Mouse (Mus musculus): ENCODE measurements at regions not wholly inside any gene's neighbourhood (a gene's known extent, or its start where the extent isn't known, plus 50 kb on each side); places are given as distances from the start of the nearest gene placed in this dataset.

DNA sequence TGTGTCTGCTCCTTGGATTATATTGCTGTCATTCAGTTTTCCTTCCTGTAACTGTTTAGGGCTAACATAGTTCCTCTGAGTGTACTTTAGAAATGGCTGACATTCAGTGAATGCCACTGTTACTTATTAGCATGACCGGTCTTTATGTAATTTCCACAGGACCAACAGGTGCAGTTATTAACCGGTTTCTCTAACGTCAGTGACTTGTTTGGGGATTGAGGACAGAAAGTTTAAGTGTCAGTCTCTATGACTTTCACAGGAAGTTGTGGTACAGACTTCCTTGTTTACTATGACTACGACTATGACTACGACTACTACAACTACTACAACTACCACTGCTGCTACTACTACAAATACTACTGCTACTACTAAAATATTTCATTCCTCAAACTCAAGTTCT is 170.4 kb upstream of the Ptger4 start:
- Histone ChIP-seq H3K4me2 (ENCODE audit: insufficient read depth, low read depth, poor library complexity, severe bottlenecking) (no peak overlapping the region), H3K27ac (ENCODE audit: insufficient read depth, low read depth) (no peak overlapping the region), H3K9ac (ENCODE audit: insufficient read depth, low read depth) (no peak overlapping the region), H3K36me3 (replicated peaks in 1 of 2; ENCODE audit: control insufficient read depth in 1 of 2, insufficient read depth in 1 of 2, low read length in 1 of 2) (no peaks in the 10 kb centered on the region), H3K79me2 (replicated peaks; ENCODE audit: control insufficient read depth, extremely low read depth, insufficient read depth, poor library complexity, severe bottlenecking) (no peaks in the 10 kb centered on the region), H3K9me3 (replicated peaks; ENCODE audit: low read length) (no peaks in the 10 kb centered on the region), H3K27me3 (replicated peaks) (no peaks in the 10 kb centered on the region), H3K4me1 (ENCODE audit: control insufficient read depth in 1 of 2, insufficient read depth in 2 of 2) (peaks cover 2 to 26% of the 10 kb centered on the region in 2 experiments; a peak in 3 of 4 replicates), H3K4me3 (replicated peaks in 1 of 3; ENCODE audit: low read depth in 2 of 3, low read length in 2 of 3, poor library complexity in 1 of 3) (no peak overlapping the region)
- in situ Hi-C loops (cut with MboI; ENCODE audit: low pct_ligation_motif_present, low pct_unique_long_range_greater_than_20kb, low sequenced_read_pairs) = no loop called here
- TF ChIP-seq SMC3 (IDR thresholded peaks at IDR 0.05; ENCODE audit: low read depth, low read length) (no peak), MEF2A (IDR thresholded peaks at IDR 0.05; ENCODE audit: borderline replicate concordance, low read depth, low read length) (peak; percentile 69; the same call in 1 of the 2 replicates), CHD2 (IDR thresholded peaks at IDR 0.05; ENCODE audit: low read length) (no peak), ETS1 (conservative IDR thresholded peaks at IDR 0.05; ENCODE audit: low read depth, low read length) (peak; percentile 57), CTCF (conservative IDR thresholded peaks at IDR 0.05 in 1 of 2, IDR thresholded peaks at IDR 0.05 in 1 of 2; ENCODE audit: low read depth in 2 of 2, low read length in 2 of 2) (no peak), GABPA (IDR thresholded peaks at IDR 0.05; ENCODE audit: insufficient replicate concordance, low read depth, low read length) (no peak), TCF12 (IDR thresholded peaks at IDR 0.05; ENCODE audit: low read depth, low read length) (peak; percentile 58; the same call in 1 of the 2 replicates), JUND (conservative IDR thresholded peaks at IDR 0.05; ENCODE audit: low read depth, low read length) (peak; percentile 45), ZC3H11A (IDR thresholded peaks at IDR 0.05; ENCODE audit: low read depth, low read length) (no peak), POLR2AphosphoS2 (IDR thresholded peaks at IDR 0.05; ENCODE audit: low read depth, low read length) (no peak), EP300 (IDR thresholded peaks at IDR 0.05; ENCODE audit: low read length) (peak; percentile 78), NRF1 (IDR thresholded peaks at IDR 0.05; ENCODE audit: low read depth, low read length) (no peak), TBP (conservative IDR thresholded peaks at IDR 0.05; ENCODE audit: low read depth, low read length) (no peak), JUN (IDR thresholded peaks at IDR 0.05; ENCODE audit: insufficient read depth, low read depth, low read length) (peak; percentile 36; the same call in 1 of the 2 replicates), MAFK (IDR thresholded peaks at IDR 0.05; ENCODE audit: insufficient replicate concordance, low read length) (0 out of 2 replicates have a peak, but pooled peaks have one; percentile 34), MAZ (IDR thresholded peaks at IDR 0.05; ENCODE audit: low read depth, low read length) (no peak), ELF1 (IDR thresholded peaks at IDR 0.05; ENCODE audit: low read depth, low read length) (0 out of 2 replicates have a peak, but pooled peaks have one; percentile 18), BHLHE40 (IDR thresholded peaks at IDR 0.05; ENCODE audit: low read depth, low read length) (peak; percentile 48), POLR2A (IDR thresholded peaks at IDR 0.05; ENCODE audit: low read depth, low read length) (no peak), IRF4 (IDR thresholded peaks at IDR 0.05; ENCODE audit: low read depth, low read length) (peak; percentile 70)
- dilution Hi-C loops (cut with MboI; ENCODE audit: extremely low pct_ligation_motif_present, extremely low pct_unique_long_range_greater_than_20kb, low sequenced_read_pairs) = no loop called here
- peak; percentile 69 for DNase-seq (ENCODE audit: extremely low read depth)

DNA sequence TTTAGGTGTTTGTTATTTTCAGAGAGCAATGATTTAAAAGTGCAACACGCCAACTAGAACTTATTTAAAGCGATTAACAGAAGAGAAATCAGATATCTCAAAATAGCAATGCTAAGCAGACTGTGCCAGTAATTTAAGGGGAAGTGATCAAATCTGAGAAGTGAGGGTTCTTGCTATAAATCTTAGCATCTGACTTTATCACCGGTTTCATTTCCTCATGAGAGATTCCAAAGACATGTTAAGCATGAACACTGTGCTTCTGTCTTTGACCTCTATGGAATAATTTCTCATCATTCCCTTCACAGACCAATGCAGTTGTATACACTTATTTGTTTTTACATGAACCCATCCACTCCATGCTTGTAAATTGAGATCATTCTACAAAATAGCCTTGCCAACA is 172.0 kb upstream of the Ptger4 start:
- Histone ChIP-seq H3K9ac (ENCODE audit: insufficient read depth, low read depth) (no peak overlapping the region), H3K4me3 (replicated peaks in 1 of 3; ENCODE audit: low read depth in 2 of 3, low read length in 2 of 3, poor library complexity in 1 of 3) (no peak overlapping the region), H3K4me1 (ENCODE audit: control insufficient read depth in 1 of 2, insufficient read depth in 2 of 2) (peaks cover 0 to 18% of the 10 kb centered on the region in 2 experiments; a peak in 1 of 4 replicates), H3K9me3 (replicated peaks; ENCODE audit: low read length) (no peaks in the 10 kb centered on the region), H3K79me2 (replicated peaks; ENCODE audit: control insufficient read depth, extremely low read depth, insufficient read depth, poor library complexity, severe bottlenecking) (no peaks in the 10 kb centered on the region), H3K27ac (ENCODE audit: insufficient read depth, low read depth) (no peak overlapping the region), H3K27me3 (replicated peaks) (no peaks in the 10 kb centered on the region), H3K4me2 (ENCODE audit: insufficient read depth, low read depth, poor library complexity, severe bottlenecking) (no peak overlapping the region), H3K36me3 (replicated peaks in 1 of 2; ENCODE audit: control insufficient read depth in 1 of 2, insufficient read depth in 1 of 2, low read length in 1 of 2) (no peaks in the 10 kb centered on the region)
- TF ChIP-seq GABPA (IDR thresholded peaks at IDR 0.05; ENCODE audit: insufficient replicate concordance, low read depth, low read length) (no peak), EP300 (IDR thresholded peaks at IDR 0.05; ENCODE audit: low read length) (peak; percentile 40; the same call in 1 of the 2 replicates), SMC3 (IDR thresholded peaks at IDR 0.05; ENCODE audit: low read depth, low read length) (no peak), CHD1 (IDR thresholded peaks at IDR 0.05; ENCODE audit: low read depth, low read length) (no peak), RAD21 (IDR thresholded peaks at IDR 0.05; ENCODE audit: low read depth, low read length) (no peak)
- dilution Hi-C loops (cut with MboI; ENCODE audit: extremely low pct_ligation_motif_present, extremely low pct_unique_long_range_greater_than_20kb, low sequenced_read_pairs) (no loop called here), in situ Hi-C loops (cut with MboI; ENCODE audit: low pct_ligation_motif_present, low pct_unique_long_range_greater_than_20kb, low sequenced_read_pairs) (no loop called here)
- peak; percentile 36 for DNase-seq (ENCODE audit: extremely low read depth)
